Mouse (Mus musculus) gastrocnemius, adult 18-20 months (tissue): Measurements from ENCODE around the gene Armc10. TPM values are rescaled to one million over a fixed set of nuclear protein-coding genes. Genes with fewer than 3 reads are reported as not detected.
A peak's percentile ranks its signal among the peaks of the same experiment; 100 is the strongest.
"Not testable (repeated sequence)": the region's sequence is repeated elsewhere in the genome, so short reads cannot be mapped to it uniquely, and the experiment has no call there.

Experiments used
- DNase-seq: peaks from one replicate; pipeline ENCODE4 v3.0.0; 2021; ENCODE audit warnings: low spot score
- long read RNA-seq, 2 experiments: library from polyadenylated mRNA; stranded (forward); transcript quantifications; one replicate each; pipeline ENCODE4 v2.0.0; 2021
- total RNA-seq, 2 experiments: library from RNA; stranded (reverse); gene quantifications; 2 replicates each; pipeline ENCODE4 v1.2.3; 2021

Armc10 gene
- total RNA-seq: 1 to 10 TPM; 4.4 to 4.7 TPM
- long read RNA-seq, experiment 1, transcript Armc10-201 (6 exons, 2,221 nt): major isoform, 7 of 8 reads
- long read RNA-seq, experiment 1, partial matches to known transcripts: 1 of 8 reads
- long read RNA-seq, experiment 1, other reads (novel, unspliced or antisense): 0 of 8 reads
- long read RNA-seq, experiment 2, partial matches to known transcripts: 0 of 3 reads
- long read RNA-seq, experiment 2, other reads (novel, unspliced or antisense): 0 of 3 reads

GRCm38 (mm10) chr5:21645439-21646132 is at the start of gene Armc10, which contains the start of gene Fbxl13:
Gene Armc10 (plus strand): TSS chr5:21645813.
Gene Fbxl13 (minus strand): TSS chr5:21645634.
- peak; percentile 79 for DNase-seq

- not testable (repeated sequence) for DNase-seq
Measured at GRCm38 (mm10) chr5:21599536-21599935, 46.1 kb upstream of the Armc10 start.

GRCm38 (mm10) chr5:21599961-21600360 is 45.7 kb upstream of the Armc10 start:
- no peak for DNase-seq

- DNase-seq: no peak
Measured at GRCm38 (mm10) chr5:21605936-21606335, 39.7 kb upstream of the Armc10 start.

- DNase-seq: peak; percentile 30
Measured at GRCm38 (mm10) chr5:21608311-21609304, 37.0 kb upstream of the Armc10 start.

GRCm38 (mm10) chr5:21610996-21611395 is 34.6 kb upstream of the Armc10 start:
- DNase-seq: no peak

- not testable (repeated sequence) for DNase-seq
Measured at GRCm38 (mm10) chr5:21614299-21614698, 31.3 kb upstream of the Armc10 start.

GRCm38 (mm10) chr5:21616450-21617009 is 29.1 kb upstream of the Armc10 start:
- no peak for DNase-seq

GRCm38 (mm10) chr5:21625916-21626315 is 19.7 kb upstream of the Armc10 start:
- no peak for DNase-seq

- no peak for DNase-seq
Measured at GRCm38 (mm10) chr5:21640961-21641360, 4.7 kb upstream of the Armc10 start.

- no peak for DNase-seq
Measured at GRCm38 (mm10) chr5:21643606-21644005, 2.0 kb upstream of the Armc10 start.

GRCm38 (mm10) chr5:21644891-21645438 is 648 bp upstream of the Armc10 start:
- DNase-seq: no peak

GRCm38 (mm10) chr5:21646133-21646491 is 499 bp downstream of the Armc10 start:
- no peak for DNase-seq

GRCm38 (mm10) chr5:21650736-21651135 is 5.1 kb downstream of the Armc10 start:
- no peak for DNase-seq

GRCm38 (mm10) chr5:21651885-21652612 is 6.4 kb downstream of the Armc10 start:
- DNase-seq: no peak

GRCm38 (mm10) chr5:21656912-21657311 is 11.3 kb downstream of the Armc10 start:
- DNase-seq: no peak

- DNase-seq: no peak
Measured at GRCm38 (mm10) chr5:21658038-21658437, 12.4 kb downstream of the Armc10 start.

- peak; percentile 83 for DNase-seq
Measured at GRCm38 (mm10) chr5:21658623-21659395, 13.2 kb downstream of the Armc10 start.

GRCm38 (mm10) chr5:21660850-21661249 is 15.2 kb downstream of the Armc10 start:
- DNase-seq: no peak

- DNase-seq: no peak
Measured at GRCm38 (mm10) chr5:21663081-21663480, 17.5 kb downstream of the Armc10 start.
